Mouse (Mus musculus) C2C12 (cell line): ENCODE measurements around the gene Ildr1. TPM values are rescaled to one million over a fixed set of nuclear protein-coding genes. Genes with fewer than 3 reads are reported as not detected.

ENCODE experiments used
- H3K27me3 ChIP-seq: one replicate; pipeline ENCODE4 v1.6.1; 2011; ENCODE audit not compliant: control insufficient read depth, insufficient read depth, insufficient read length
- H3K36me3 ChIP-seq: one replicate; pipeline ENCODE4 v1.6.1; 2011; ENCODE audit not compliant: control insufficient read depth, insufficient read depth
- H3K4me3 ChIP-seq: one replicate; pipeline ENCODE4 v1.5.1; 2011; ENCODE audit warnings: mild to moderate bottlenecking, control low read depth; ENCODE audit not compliant: poor library complexity, insufficient read depth, severe bottlenecking
- H3K79me2 ChIP-seq: one replicate; pipeline ENCODE4 v1.6.1; 2011; ENCODE audit not compliant: control insufficient read depth, insufficient read depth
- H3K79me3 ChIP-seq: one replicate; pipeline ENCODE4 v1.6.1; 2011; ENCODE audit warnings: low read depth, control low read depth
- H3ac ChIP-seq: one replicate; pipeline ENCODE3; 2011; ENCODE audit warnings: low read depth; ENCODE audit not compliant: control insufficient read depth, insufficient read length
- CEBPB ChIP-seq: IDR thresholded peaks from one replicate; pipeline ENCODE4 v1.6.1; 2011; ENCODE audit warnings: low read depth, mild to moderate bottlenecking, control low read depth, moderate library complexity
- CTCF ChIP-seq: IDR thresholded peaks from one replicate; pipeline ENCODE4 v1.5.1; 2011; ENCODE audit not compliant: control insufficient read depth, insufficient read depth, insufficient read length
- FOSL1 ChIP-seq: IDR thresholded peaks from one replicate; pipeline ENCODE4 v1.8.0; 2011; ENCODE audit warnings: mild to moderate bottlenecking, low read length; ENCODE audit not compliant: poor library complexity, insufficient read depth, severe bottlenecking
- MAX ChIP-seq: IDR thresholded peaks from one replicate; pipeline ENCODE4 v1.6.1; 2011; ENCODE audit warnings: mild to moderate bottlenecking, control low read depth
- MYOD1 ChIP-seq: IDR thresholded peaks from one replicate; pipeline ENCODE4 v1.6.1; 2011; ENCODE audit warnings: low read depth; ENCODE audit not compliant: control insufficient read depth, insufficient read length
- MYOG ChIP-seq: IDR thresholded peaks from one replicate; pipeline ENCODE4 v1.6.1; 2011; ENCODE audit not compliant: control insufficient read depth, insufficient read length; ENCODE audit errors: extremely low read depth
- USF1 ChIP-seq: IDR thresholded peaks from one replicate; pipeline ENCODE4 v1.6.1; 2011; ENCODE audit warnings: low read depth, mild to moderate bottlenecking, control low read depth, moderate library complexity
- polyA plus RNA-seq: library from polyadenylated mRNA; unstranded; fragments of >200 nt; fragmentation: generic; extraction: Trizol; gene quantifications from one replicate; pipeline ENCODE4 v1.2.1, GENCODE M21; 2012; ENCODE audit warnings: missing spikeins

The Ildr1 gene
- polyA plus RNA-seq, 1 experiment, result not detected

GRCm38 (mm10) chr16:36673196-36673595, 20.6 kb upstream of the Ildr1 start:
- TF ChIP-seq CEBPB (no peak), CTCF (no peak), MAX (no peak), FOSL1 (no peak), MYOG (no peak), USF1 (no peak), MYOD1 (no peak)
- Histone ChIP-seq H3K36me3 (no peaks in the 10 kb centered on the region), H3K27me3 (no peaks in the 10 kb centered on the region), H3K79me3 (no peaks in the 10 kb centered on the region), H3ac (no peak overlapping the region), H3K79me2 (no peaks in the 10 kb centered on the region), H3K4me3 (no peak overlapping the region)

- Histone ChIP-seq H3K36me3 (no peaks in the 10 kb centered on the region), H3K27me3 (no peaks in the 10 kb centered on the region), H3K79me3 (no peaks in the 10 kb centered on the region), H3K79me2 (no peaks in the 10 kb centered on the region), H3ac (no peak overlapping the region), H3K4me3 (no peak overlapping the region)
- TF ChIP-seq MYOG (no peak), USF1 (no peak), CTCF (no peak), MYOD1 (no peak), FOSL1 (no peak), CEBPB (no peak)
Observed at GRCm38 (mm10) chr16:36674457-36675204, 19.1 kb upstream of the Ildr1 start.

- Histone ChIP-seq H3ac (no peak overlapping the region), H3K27me3 (no peaks in the 10 kb centered on the region), H3K79me3 (no peaks in the 10 kb centered on the region), H3K79me2 (no peaks in the 10 kb centered on the region), H3K36me3 (no peaks in the 10 kb centered on the region), H3K4me3 (no peak overlapping the region)
- TF ChIP-seq CTCF, result no peak
- no peak for TF ChIP-seq MYOD1
- no peak for TF ChIP-seq MAX
- no peak for TF ChIP-seq CEBPB
- no peak for TF ChIP-seq FOSL1
- TF ChIP-seq USF1, result no peak
- no peak for TF ChIP-seq MYOG
Observed at GRCm38 (mm10) chr16:36675304-36675703, 18.5 kb upstream of the Ildr1 start.

- Histone ChIP-seq H3K79me3 (no peaks in the 10 kb centered on the region), H3ac (no peak overlapping the region), H3K4me3 (no peak overlapping the region), H3K79me2 (no peaks in the 10 kb centered on the region), H3K36me3 (no peaks in the 10 kb centered on the region), H3K27me3 (no peaks in the 10 kb centered on the region)
- no peak for TF ChIP-seq FOSL1
- no peak for TF ChIP-seq MAX
- no peak for TF ChIP-seq CTCF
- TF ChIP-seq MYOD1, result no peak
- no peak for TF ChIP-seq MYOG
- TF ChIP-seq CEBPB, result no peak
- TF ChIP-seq USF1, result no peak
Observed at GRCm38 (mm10) chr16:36675902-36676301, 17.9 kb upstream of the Ildr1 start.

- no peaks in the 10 kb centered on the region for H3K36me3 ChIP-seq
- no peaks in the 10 kb centered on the region for H3K27me3 ChIP-seq
- H3ac ChIP-seq, result no peak overlapping the region
- no peaks in the 10 kb centered on the region for H3K79me2 ChIP-seq
- TF ChIP-seq MAX (no peak), CTCF (no peak)
- H3K4me3 ChIP-seq, result no peak overlapping the region
- H3K79me3 ChIP-seq, result no peaks in the 10 kb centered on the region
Observed at GRCm38 (mm10) chr16:36681829-36682228, 11.9 kb upstream of the Ildr1 start.

- no peaks in the 10 kb centered on the region for H3K79me3 ChIP-seq
- H3K79me2 ChIP-seq, result no peaks in the 10 kb centered on the region
- H3ac ChIP-seq, result no peak overlapping the region
- TF ChIP-seq CEBPB (no peak), MYOD1 (no peak), USF1 (no peak), FOSL1 (no peak), MYOG (no peak), MAX (no peak)
- H3K4me3 ChIP-seq, result no peak overlapping the region
- no peaks in the 10 kb centered on the region for H3K36me3 ChIP-seq
- H3K27me3 ChIP-seq, result no peaks in the 10 kb centered on the region
Observed at GRCm38 (mm10) chr16:36684325-36684918, 9.4 kb upstream of the Ildr1 start.
